Mouse (Mus musculus) forebrain, embryonic 10.5 days (tissue): ENCODE measurements around the gene Hist1h4c. TPM values are rescaled to one million over a fixed set of nuclear protein-coding genes. Genes with fewer than 3 reads are reported as not detected.
"Not testable (repeated sequence)": the region's sequence is repeated elsewhere in the genome, so short reads cannot be mapped to it uniquely, and the experiment has no call there.

Experiments
- DNase-seq: peaks from one replicate; pipeline ENCODE4 v3.0.0-alpha.2; 2017; ENCODE audit warnings: low spot score; ENCODE audit errors: extremely low spot score
- H3K27ac ChIP-seq: fragments of 300-500 bp; sonication (generic); 2 replicates; pipeline ENCODE4 v1.5.1; 2016; ENCODE audit warnings: mild to moderate bottlenecking
- H3K27me3 ChIP-seq: fragments of 300-500 bp; sonication (generic); 2 replicates; pipeline ENCODE4 v1.6.1; 2016; ENCODE audit warnings: mild to moderate bottlenecking; ENCODE audit not compliant: poor library complexity, severe bottlenecking
- H3K36me3 ChIP-seq: fragments of 300-500 bp; sonication (generic); replicated peaks from 2 replicates; pipeline ENCODE4 v1.6.1; 2016; ENCODE audit warnings: mild to moderate bottlenecking, moderate library complexity
- H3K4me1 ChIP-seq: fragments of 300-500 bp; sonication (generic); 2 replicates; pipeline ENCODE4 v1.6.1; 2016
- H3K4me3 ChIP-seq: fragments of 300-500 bp; sonication (generic); 2 replicates; pipeline ENCODE4 v1.5.1; 2016; ENCODE audit warnings: mild to moderate bottlenecking, moderate library complexity
- H3K9me3 ChIP-seq: fragments of 300-500 bp; sonication (generic); 2 replicates; pipeline ENCODE4 v1.6.1; 2016; ENCODE audit warnings: mild to moderate bottlenecking, moderate library complexity
- WGBS: fragments of 180-500 bp; shearing (Covaris S2); methylation state at CpG from one replicate; pipeline ENCODE4 v1.1.7; 2016; 5-methylcytosine and 5-hydroxymethylcytosine counted together
- polyA plus RNA-seq: library from polyadenylated mRNA; unstranded; fragments of >200 nt; fragmentation: Nextera tagmentation; extraction: Ambion mirVana; gene quantifications from 2 replicates; pipeline ENCODE4 v1.2.1, GENCODE M21; 2016

Gene Hist1h4c
- polyA plus RNA-seq, 1 experiment from 2014 or later, result 4.5 TPM

DNA sequence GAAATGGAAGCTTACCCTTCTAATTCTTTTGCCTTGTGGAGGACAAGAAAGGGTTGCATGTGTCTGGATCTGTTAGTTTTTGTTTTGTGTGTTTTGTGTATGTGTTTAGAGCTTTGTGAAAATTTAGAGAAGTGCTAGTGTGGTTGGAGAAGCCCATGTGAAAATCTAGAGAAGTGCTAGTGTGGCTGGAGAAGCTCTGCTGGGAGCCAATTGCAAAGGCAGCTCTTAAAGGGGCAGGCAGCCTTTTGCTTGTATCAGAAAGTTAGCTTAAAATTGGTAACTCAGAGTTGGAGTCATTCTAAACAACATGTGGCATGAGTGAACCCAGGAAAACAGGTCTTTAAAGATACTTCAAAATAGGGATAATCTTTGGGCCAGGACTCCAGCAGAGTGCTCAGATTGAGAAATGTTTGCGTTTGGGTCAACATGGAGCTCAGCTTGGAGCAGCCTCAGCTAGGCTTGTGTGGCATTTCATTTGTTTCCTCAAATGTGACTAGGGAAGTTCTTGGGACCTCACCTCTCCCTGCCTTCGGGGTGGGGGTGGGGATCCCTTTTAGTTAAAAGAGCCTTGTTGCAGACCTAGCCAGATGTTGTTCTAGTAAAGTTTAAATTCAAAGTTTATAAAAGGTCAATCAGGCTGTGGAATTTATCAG is 19.5 kb upstream of the Hist1h4c start:
- not testable (repeated sequence) for H3K27ac ChIP-seq, H3K4me1 ChIP-seq, H3K27me3 ChIP-seq, H3K4me3 ChIP-seq, H3K9me3 ChIP-seq, H3K36me3 ChIP-seq
- peak; percentile 6 for DNase-seq
- 16% methylated on average over 2 of the region's 2 CpGs for WGBS

GRCm38 (mm10) chr13:23717176-23717575 is 18.9 kb upstream of the Hist1h4c start:
- Histone ChIP-seq H3K36me3 (no peaks in the 10 kb centered on the region), H3K27ac (no peak overlapping the region), H3K4me3 (no peak overlapping the region), H3K4me1 (0 out of 2 replicates have a peak, but pooled peaks cover 2% of the 10 kb centered on the region), H3K27me3 (peaks cover 2% of the 10 kb centered on the region; the same call in 1 of the 2 replicates), H3K9me3 (no peaks in the 10 kb centered on the region)
- peak; percentile 10 for DNase-seq
- WGBS, result 60% methylated on average over 11 of the region's 11 CpGs

DNA sequence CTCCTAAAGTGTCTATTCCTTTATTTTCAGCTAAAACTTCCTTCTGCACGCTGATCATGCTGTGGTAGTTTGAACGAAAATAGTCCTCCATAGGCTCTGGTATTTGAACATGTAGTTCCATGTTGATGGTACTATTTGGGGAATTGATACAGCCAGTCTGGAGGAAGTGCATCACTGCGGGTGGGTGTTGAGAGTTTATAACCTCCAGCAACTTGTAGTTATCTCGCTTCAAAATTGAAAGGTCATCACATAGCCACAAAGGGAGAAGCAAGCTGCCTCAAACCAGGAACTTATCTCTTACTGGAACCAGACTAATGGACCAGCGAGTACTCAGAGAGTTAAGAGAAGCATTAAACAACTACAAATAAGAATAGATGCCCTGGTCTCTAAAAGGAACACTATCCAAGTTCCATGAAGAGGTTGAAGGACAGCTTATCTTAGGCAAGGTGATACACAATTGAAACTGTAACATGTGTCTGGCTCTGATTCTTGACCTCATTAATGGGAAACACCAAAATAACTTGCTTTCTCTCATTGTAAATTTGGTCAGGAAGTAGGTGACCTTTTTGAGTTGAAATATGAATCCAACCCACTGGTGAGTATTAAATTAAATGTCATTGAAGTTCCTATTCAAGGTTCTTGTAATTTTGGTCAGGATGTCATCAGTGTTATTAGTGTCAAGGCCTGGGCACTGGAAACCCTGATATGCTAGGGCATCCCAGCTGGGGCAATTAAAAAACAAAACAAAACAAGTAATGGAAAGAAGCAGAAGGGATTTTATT is 18.2 kb upstream of the Hist1h4c start:
- H3K4me1 ChIP-seq, result 0 out of 2 replicates have a peak, but pooled peaks cover 2% of the 10 kb centered on the region
- 92% methylated on average over 5 of the region's 5 CpGs for WGBS
- no peak for DNase-seq
- H3K4me3 ChIP-seq, result no peak overlapping the region
- no peaks in the 10 kb centered on the region for H3K36me3 ChIP-seq
- H3K9me3 ChIP-seq, result no peaks in the 10 kb centered on the region
- peaks cover 9% of the 10 kb centered on the region for H3K27me3 ChIP-seq
- no peak overlapping the region for H3K27ac ChIP-seq

GRCm38 (mm10) chr13:23710374-23711089 is 12.3 kb upstream of the Hist1h4c start, which contains the start of gene Hfe:
Hfe (minus strand) TSS chr13:23710854.
- Histone ChIP-seq H3K27ac (peak within 1 kb of the TSS; percentile 76), H3K9me3 (no peaks in the 10 kb centered on the region), H3K4me1 (peaks cover 20% of the 10 kb centered on the region), H3K4me3 (peak within 1 kb of the TSS; percentile 44), H3K36me3 (no peaks in the 10 kb centered on the region), H3K27me3 (peaks cover 38% of the 10 kb centered on the region)
- peak; percentile 44 for DNase-seq
- 4% methylated on average over 17 of the region's 17 CpGs for WGBS

GRCm38 (mm10) chr13:23709714-23710373 is 11.6 kb upstream of the Hist1h4c start:
- 26% methylated on average over 15 of the region's 15 CpGs for WGBS
- Histone ChIP-seq H3K4me3 (peak overlapping the region; percentile 44), H3K27ac (peak overlapping the region; percentile 76), H3K4me1 (peaks cover 18% of the 10 kb centered on the region), H3K9me3 (no peaks in the 10 kb centered on the region), H3K36me3 (no peaks in the 10 kb centered on the region), H3K27me3 (peaks cover 38% of the 10 kb centered on the region)
- peak; percentile 14 for DNase-seq

GRCm38 (mm10) chr13:23708654-23709053 is 10.4 kb upstream of the Hist1h4c start:
- Histone ChIP-seq H3K4me1 (peaks cover 18% of the 10 kb centered on the region), H3K9me3 (no peaks in the 10 kb centered on the region), H3K4me3 (no peak overlapping the region), H3K27ac (no peak overlapping the region), H3K36me3 (no peaks in the 10 kb centered on the region), H3K27me3 (peaks cover 38% of the 10 kb centered on the region)
- peak; percentile 12 for DNase-seq
- WGBS, result 84% methylated on average over 4 of the region's 4 CpGs

- no peaks in the 10 kb centered on the region for H3K9me3 ChIP-seq
- H3K4me1 ChIP-seq, result peaks cover 18% of the 10 kb centered on the region
- H3K36me3 ChIP-seq, result no peaks in the 10 kb centered on the region
- WGBS, result 85% methylated on average over 4 of the region's 4 CpGs
- no peak overlapping the region for H3K4me3 ChIP-seq
- H3K27ac ChIP-seq, result no peak overlapping the region
- peak; percentile 10 for DNase-seq
- peaks cover 38% of the 10 kb centered on the region for H3K27me3 ChIP-seq
Measured at GRCm38 (mm10) chr13:23708041-23708440, 9.8 kb upstream of the Hist1h4c start.

GRCm38 (mm10) chr13:23706771-23707170 is 8.5 kb upstream of the Hist1h4c start:
- H3K36me3 ChIP-seq, result no peaks in the 10 kb centered on the region
- peak overlapping the region; percentile 37 for H3K27ac ChIP-seq
- no peak overlapping the region for H3K4me3 ChIP-seq
- peaks cover 18% of the 10 kb centered on the region for H3K4me1 ChIP-seq
- no peaks in the 10 kb centered on the region for H3K9me3 ChIP-seq
- WGBS, result 92% methylated on average over 12 of the region's 12 CpGs
- peaks cover 32% of the 10 kb centered on the region for H3K27me3 ChIP-seq
- DNase-seq, result peak; percentile 12

DNA sequence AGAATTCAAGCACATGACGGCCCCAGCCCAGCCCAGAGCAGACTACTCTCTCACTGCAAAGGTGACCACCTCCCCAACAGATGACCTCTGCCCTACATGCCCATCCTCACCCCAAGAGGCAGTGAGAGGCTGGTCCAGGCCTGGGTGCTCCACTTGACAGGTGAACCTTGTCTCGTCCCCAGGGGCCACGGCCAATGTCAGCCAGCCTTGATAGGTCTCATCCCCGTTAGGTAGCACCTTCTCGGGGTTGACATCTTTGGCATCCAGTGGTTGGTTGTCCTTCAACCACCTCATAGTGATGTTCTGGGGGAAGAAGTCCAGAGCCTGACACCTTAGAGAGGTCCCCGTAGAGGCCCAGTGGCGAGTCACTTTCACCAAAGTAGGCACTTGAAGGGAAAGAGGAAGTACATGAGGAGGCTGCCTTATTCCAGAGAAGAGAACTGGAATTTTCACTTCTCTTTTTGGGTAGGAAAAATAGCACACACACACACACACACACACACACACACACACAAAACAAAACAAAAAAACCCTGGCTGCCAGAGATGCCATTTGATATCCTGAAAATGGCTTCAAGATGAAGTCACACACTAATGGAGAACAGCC is 7.6 kb upstream of the Hist1h4c start:
- peak; percentile 8 for DNase-seq
- Histone ChIP-seq H3K9me3 (no peaks in the 10 kb centered on the region), H3K36me3 (no peaks in the 10 kb centered on the region), H3K27ac (no peak overlapping the region), H3K4me3 (no peak overlapping the region), H3K27me3 (peaks cover 23% of the 10 kb centered on the region), H3K4me1 (peaks cover 21% of the 10 kb centered on the region)
- 91% methylated on average over 7 of the region's 7 CpGs for WGBS

- H3K4me1 ChIP-seq, result peaks cover 17% of the 10 kb centered on the region
- DNase-seq, H3K27ac ChIP-seq, H3K27me3 ChIP-seq, H3K4me3 ChIP-seq, H3K9me3 ChIP-seq, H3K36me3 ChIP-seq: not testable (repeated sequence)
- WGBS, result 84% methylated on average over 2 of the region's 2 CpGs
Measured at GRCm38 (mm10) chr13:23702801-23703200, 4.5 kb upstream of the Hist1h4c start.

- Histone ChIP-seq H3K4me1 (peaks cover 23% of the 10 kb centered on the region), H3K27me3 (peaks cover 3% of the 10 kb centered on the region; the same call in 1 of the 2 replicates), H3K36me3 (no peaks in the 10 kb centered on the region), H3K9me3 (no peaks in the 10 kb centered on the region), H3K4me3 (no peak overlapping the region), H3K27ac (no peak overlapping the region)
- WGBS, result 91% methylated on average over 4 of the region's 4 CpGs
- peak; percentile 2 for DNase-seq
Measured at GRCm38 (mm10) chr13:23702220-23702619, 4.0 kb upstream of the Hist1h4c start.
